Mouse (Mus musculus): Measurements from ENCODE around the gene Gm13272.
"Not testable (repeated sequence)": the region's sequence is repeated elsewhere in the genome, so short reads cannot be mapped to it uniquely, and the experiment has no call there.

The Gm13272 gene

GRCm38 (mm10) chr4:88779550-88779949 lies at the start of gene Gm13272:
Gm13272 (plus strand) TSS chr4:88779850.
- DNase-seq (ENCODE audit: low spot score in 2 of 2), result not testable (repeated sequence)

GRCm38 (mm10) chr4:88738480-88738879 lies 41.2 kb upstream of the Gm13272 start:
- peak in 1 of 2 experiments; percentile 63 for DNase-seq (ENCODE audit: low spot score in 2 of 2)

DNA sequence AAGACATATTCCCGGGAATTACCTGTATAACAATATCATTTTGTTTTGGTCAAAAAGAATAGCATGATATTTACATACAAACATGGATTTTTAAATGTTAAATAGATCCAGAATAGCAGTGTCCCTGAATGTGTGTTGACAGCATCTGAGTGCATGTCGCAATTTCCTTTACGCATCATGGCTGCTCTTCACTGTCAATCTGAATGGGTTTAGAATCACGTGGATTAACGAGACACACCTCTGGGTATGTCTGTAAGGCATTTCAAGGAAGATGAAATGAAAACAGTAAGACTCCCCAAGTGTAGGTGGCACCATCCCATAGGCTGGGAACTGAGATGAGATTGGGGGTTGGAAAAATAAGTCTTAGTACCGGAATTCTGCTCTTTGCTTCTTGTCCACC lies 40.6 kb upstream of the Gm13272 start:
- DNase-seq (ENCODE audit: low spot score in 2 of 2), result no peak

- no peak for DNase-seq (ENCODE audit: low spot score in 2 of 2)
Measured at GRCm38 (mm10) chr4:88741426-88741825, 38.2 kb upstream of the Gm13272 start.

DNA sequence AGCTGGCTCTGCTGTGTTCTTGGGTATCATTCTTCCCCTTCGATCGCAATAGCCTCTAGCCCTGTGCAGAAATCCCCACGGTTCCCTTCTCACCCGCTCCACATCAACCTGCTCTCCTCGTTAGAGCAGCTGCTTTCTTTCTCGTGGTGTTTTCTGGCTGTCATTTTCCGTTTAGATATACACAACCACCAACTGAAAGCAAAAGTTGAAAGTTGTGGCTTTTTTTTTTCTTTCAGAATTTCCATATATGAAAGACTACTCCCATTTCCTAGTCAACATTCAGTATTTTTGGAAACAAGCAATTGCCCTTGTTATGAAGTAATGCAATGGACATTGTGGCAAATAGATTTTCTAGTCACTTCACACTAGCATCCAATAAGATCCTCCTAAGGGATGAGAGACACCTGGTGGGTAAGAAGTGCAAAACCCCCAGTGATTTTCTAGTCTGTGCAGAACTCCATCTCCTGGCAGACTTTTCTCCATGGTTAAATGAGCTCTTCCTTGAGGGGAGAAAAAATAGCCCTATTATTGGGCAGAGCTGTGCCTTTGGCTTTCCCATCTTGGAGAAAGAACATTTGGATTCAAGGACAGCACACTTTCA lies 36.8 kb upstream of the Gm13272 start:
- no peak for DNase-seq (ENCODE audit: low spot score in 2 of 2)

- no peak for DNase-seq (ENCODE audit: low spot score in 2 of 2)
Measured at GRCm38 (mm10) chr4:88744207-88744606, 35.4 kb upstream of the Gm13272 start.

GRCm38 (mm10) chr4:88749926-88750325 lies 29.7 kb upstream of the Gm13272 start:
- DNase-seq (ENCODE audit: low spot score in 2 of 2), result no peak

GRCm38 (mm10) chr4:88754818-88755340 lies 24.8 kb upstream of the Gm13272 start, which contains the start of gene Gm13271:
Gm13271 (plus strand) TSS chr4:88754868.
- DNase-seq (ENCODE audit: low spot score in 2 of 2), result peak; percentile 81

DNA sequence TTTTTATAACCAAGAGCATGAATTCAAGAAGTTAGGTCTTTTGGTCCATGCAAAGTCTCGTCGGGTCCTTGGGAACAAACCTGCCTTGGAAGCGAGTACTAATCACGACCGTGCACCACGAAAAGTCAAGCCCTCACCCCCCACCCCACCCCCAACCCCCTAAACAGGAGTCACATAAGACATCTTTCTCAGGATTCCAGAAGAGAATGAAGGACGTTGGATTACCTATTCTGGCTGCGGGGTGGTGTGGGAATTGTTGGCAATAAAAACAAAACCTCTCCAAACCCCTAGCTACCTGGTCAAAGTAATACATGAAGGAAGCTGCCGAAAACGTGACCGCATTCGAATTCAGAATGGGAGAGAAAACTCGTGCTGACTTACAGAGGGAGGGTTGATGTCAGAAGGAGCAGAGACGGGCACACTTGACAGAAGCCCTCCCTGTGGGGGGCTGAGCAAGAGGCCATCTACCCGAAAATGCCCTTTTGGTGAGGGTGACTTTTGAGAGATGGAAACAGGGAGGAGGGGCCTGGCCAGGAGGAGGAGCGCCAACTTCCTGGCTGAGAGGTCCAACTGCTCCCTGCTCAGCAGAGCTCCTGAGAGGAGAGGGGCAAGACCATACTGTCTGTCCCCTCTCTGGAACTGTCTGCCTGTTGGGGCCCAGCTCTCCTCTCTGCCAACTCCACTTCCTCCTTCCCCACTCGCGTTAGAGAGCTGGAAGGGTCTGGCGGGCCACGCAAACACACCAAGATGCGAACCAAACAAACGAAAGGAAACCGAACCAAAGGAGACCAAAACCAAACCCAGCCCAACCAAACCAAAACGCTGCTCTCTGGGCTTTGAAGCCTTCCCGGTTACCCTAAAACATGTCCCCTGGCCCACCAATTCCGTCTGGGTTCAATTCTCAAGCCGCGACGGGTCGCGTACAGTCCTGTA lies 22.8 kb upstream of the Gm13272 start:
- peak in 1 of 2 experiments; percentile 29 for DNase-seq (ENCODE audit: low spot score in 2 of 2)

DNA sequence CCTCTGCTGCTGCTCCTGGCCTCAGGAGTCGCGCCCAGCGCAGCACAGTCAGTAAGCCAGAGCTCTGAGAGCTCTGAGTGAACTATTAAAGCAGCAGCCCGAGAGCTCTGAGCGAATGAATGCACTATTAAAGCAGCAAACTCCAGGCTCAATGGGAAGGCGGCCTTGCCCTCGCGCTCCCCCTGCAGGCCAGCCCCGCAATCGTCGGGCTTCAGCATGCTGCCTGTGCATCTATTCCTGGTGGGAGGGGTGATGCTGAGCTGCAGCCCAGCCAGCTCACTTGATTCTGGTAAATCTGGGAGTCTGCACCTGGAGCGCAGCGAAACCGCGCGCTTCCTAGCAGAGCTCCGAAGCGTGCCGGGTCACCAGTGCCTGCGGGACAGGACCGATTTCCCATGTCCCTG lies 22.0 kb upstream of the Gm13272 start:
- DNase-seq (ENCODE audit: low spot score in 2 of 2), result peak; percentile 91 to 94

GRCm38 (mm10) chr4:88758751-88759150 lies 20.9 kb upstream of the Gm13272 start:
- peak; percentile 23 to 44 for DNase-seq (ENCODE audit: low spot score in 2 of 2)

GRCm38 (mm10) chr4:88759610-88760268 lies 19.9 kb upstream of the Gm13272 start, which contains the start of gene Gm13283:
Gm13283 (plus strand) TSS chr4:88760119.
- peak; percentile 44 to 67 for DNase-seq (ENCODE audit: low spot score in 2 of 2)

GRCm38 (mm10) chr4:88760431-88760830 lies 19.2 kb upstream of the Gm13272 start:
- peak; percentile 85 for DNase-seq (ENCODE audit: low spot score in 2 of 2)

DNA sequence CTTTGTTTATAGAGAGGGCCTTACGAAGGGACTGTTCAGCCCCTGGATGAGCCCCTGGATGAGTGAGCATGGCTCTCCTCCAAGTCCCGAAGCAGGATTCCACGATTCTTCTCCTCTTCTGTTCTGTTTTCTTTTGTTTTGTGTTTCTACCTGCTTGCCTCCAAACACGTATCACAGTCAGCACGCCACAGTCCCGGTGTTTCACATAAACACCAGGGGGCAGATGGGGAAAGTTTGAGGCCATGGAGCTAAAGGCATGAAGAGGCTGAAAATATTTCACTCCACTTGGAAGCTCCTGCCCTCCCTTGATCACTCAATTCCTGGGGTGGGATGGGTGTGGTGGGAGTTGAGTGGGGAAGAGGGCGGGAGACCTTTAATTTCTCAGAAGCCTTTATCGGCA lies 17.9 kb upstream of the Gm13272 start:
- peak; percentile 64 to 73 for DNase-seq (ENCODE audit: low spot score in 2 of 2)

- peak; percentile 32 to 35 for DNase-seq (ENCODE audit: low spot score in 2 of 2)
Measured at GRCm38 (mm10) chr4:88762341-88762740, 17.3 kb upstream of the Gm13272 start.

DNA sequence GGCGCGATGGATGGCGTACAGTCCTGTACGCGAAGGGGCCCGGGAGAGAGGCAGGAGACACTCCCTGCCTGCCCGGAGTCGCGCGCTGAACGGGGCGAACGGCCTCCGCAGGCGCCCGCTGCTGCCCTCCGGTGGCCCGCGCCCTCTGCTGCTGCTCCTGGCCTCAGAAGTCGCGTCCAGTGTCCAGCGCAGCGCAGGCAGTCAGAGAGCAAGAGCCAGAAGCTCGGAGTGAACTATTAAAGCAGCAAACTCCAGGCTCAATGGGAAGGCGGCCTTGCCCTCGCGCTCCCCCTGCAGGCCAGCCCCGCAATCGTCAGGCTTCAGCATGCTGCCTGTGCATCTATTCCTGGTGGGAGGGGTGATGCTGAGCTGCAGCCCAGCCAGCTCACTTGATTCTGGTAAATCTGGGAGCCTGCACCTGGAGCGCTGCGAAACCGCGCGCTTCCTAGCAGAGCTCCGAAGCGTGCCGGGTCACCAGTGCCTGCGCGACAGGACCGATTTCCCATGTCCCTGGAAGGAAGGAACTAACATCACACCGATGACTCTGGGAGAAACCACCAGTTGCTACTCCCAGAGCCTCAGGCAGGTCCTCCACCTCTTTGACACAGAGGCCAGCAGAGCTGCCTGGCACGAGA lies 16.1 kb upstream of the Gm13272 start:
- DNase-seq (ENCODE audit: low spot score in 2 of 2), result peak; percentile 76 to 78

GRCm38 (mm10) chr4:88773534-88773933 lies 6.1 kb upstream of the Gm13272 start, which contains the start of gene Gm13290:
Gm13290 (plus strand) TSS chr4:88773834.
- not testable (repeated sequence) for DNase-seq (ENCODE audit: low spot score in 2 of 2)

DNA sequence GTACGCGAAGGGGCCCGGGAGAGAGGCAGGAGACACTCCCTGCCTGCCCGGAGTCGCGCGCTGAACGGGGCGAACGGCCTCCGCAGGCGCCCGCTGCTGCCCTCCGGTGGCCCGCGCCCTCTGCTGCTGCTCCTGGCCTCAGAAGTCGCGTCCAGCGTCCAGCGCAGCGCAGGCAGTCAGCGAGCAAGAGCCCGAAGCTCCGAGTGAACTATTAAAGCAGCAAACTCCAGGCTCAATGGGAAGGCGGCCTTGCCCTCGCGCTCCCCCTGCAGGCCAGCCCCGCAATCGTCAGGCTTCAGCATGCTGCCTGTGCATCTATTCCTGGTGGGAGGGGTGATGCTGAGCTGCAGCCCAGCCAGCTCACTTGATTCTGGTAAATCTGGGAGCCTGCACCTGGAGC lies 3.0 kb upstream of the Gm13272 start, which contains the start of gene Gm13289:
Gene Gm13289 (plus strand): TSS at position 301 of the 400 bp plus-strand sequence.
- DNase-seq (ENCODE audit: low spot score in 2 of 2), result not testable (repeated sequence)

DNA sequence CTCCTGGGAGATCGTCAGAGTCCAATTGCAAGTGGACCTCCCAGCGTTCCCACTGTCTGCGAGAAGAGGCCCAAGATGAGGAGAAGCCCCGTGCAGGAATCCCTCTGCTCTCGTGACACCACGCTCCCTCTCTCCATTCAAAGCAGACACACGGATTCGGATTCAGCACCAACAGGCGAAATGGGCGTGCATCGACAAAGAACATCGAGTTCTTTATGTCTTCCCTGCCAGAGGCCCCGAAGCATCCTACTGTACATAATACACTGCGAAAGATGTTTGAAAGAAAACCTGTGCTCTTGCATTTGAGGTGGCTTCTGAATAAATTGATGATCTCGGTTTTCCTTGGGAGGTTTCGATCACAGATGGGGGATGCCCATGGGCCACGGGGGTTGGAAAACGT lies 670 bp downstream of the Gm13272 start:
- DNase-seq (ENCODE audit: low spot score in 2 of 2), result not testable (repeated sequence)

- not testable (repeated sequence) for DNase-seq (ENCODE audit: low spot score in 2 of 2)
Measured at GRCm38 (mm10) chr4:88781831-88782230, 2.2 kb downstream of the Gm13272 start, which contains the start of gene Ifnz. Ifnz (plus strand) TSS chr4:88782131.

GRCm38 (mm10) chr4:88782335-88782734 lies 2.7 kb downstream of the Gm13272 start:
- DNase-seq (ENCODE audit: low spot score in 2 of 2), result not testable (repeated sequence)

Data from heart, adult 9 months (tissue).